Mouse (Mus musculus) G1E-ER4 (cell line): ENCODE results near the gene Usp40. TPM values are rescaled to one million over a fixed set of nuclear protein-coding genes. Genes with fewer than 3 reads are reported as not detected.

Experiments
- GATA1 ChIP-seq: IDR thresholded peaks from one replicate; pipeline ENCODE4 v1.8.0; 2012; ENCODE audit warnings: low read length, inconsistent platforms
- polyA plus RNA-seq: library from polyadenylated mRNA; stranded (reverse); fragments of >175 nt; gene quantifications from 2 replicates; pipeline ENCODE4 v1.2.3, GENCODE M21; 2012

The Usp40 gene
- 1.2 and 2.3 TPM in 2 replicates for polyA plus RNA-seq

DNA sequence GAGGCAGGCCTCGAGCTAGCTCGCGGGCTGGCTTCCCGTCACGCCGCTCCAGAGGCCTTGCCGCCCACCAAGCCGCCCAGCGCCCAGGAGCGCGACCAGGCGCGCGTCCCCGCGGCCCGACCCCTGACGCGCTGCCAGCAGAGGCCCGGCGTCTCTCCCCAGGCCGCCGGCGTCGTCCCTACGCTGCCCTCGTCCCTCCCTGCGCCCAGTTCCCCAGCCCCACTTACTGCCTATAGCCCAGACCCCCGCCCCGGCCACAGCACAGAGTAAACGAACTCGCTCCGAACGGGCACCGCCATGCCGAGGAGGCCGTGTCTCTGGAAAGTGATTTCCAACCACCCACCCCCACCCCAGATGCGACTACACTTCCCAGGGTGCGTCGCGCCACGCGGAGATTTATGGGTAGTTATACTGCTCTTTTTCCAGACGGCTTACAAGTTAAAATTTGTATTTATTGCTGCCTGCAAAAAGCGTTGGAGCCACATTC is at the start of gene Usp40:
Gene Usp40 (minus strand): TSS at position 341 of the 487 bp plus-strand sequence.
- TF ChIP-seq GATA1: no peak

- TF ChIP-seq GATA1: no peak
These were observed 46.7 kb upstream of the Usp40 start, which contains the start of gene Ugt1a10 for GRCm38 (mm10) chr1:88055088-88055487. Ugt1a10 (plus strand) TSS chr1:88055388.

DNA sequence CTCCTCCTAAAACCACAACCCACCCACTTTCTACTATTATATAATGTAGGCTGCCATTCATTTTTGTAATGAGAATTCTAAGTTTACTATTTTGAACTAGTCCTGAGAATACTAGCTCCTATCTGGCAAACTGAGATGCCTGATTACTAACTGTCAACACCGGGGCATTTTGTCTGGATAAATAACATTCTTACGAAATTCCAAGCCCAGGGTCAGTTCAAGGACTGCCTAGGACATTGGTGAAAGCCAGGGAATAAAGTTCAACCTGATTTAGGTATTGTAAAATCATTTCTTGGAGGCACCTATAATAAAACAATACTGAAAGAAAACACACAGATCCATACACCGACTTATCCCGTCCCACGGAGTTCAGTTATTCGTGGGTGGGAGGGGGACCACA is 7.0 kb upstream of the Usp40 start:
- TF ChIP-seq GATA1: no peak

DNA sequence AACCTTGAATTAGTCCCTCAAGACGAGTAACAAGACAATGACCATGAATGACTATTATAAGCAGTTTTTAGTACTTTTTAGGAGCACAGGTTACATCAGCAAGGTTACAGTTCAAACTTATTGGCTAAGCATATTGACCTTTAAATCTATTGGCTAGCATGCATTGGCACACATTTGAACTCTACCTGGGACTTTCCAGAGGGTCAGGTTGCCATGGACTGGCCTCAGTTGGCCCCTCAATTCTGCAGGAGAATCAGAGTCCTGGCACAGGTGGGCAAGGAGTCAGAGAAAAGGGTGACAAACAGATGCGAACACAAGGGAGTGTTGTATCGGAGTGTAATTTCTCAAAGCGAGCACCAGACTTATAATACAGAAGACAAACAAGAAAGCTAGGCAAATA is 6.3 kb upstream of the Usp40 start:
- TF ChIP-seq GATA1: no peak

GRCm38 (mm10) chr1:88014194-88014593 is 5.8 kb upstream of the Usp40 start:
- no peak for TF ChIP-seq GATA1

DNA sequence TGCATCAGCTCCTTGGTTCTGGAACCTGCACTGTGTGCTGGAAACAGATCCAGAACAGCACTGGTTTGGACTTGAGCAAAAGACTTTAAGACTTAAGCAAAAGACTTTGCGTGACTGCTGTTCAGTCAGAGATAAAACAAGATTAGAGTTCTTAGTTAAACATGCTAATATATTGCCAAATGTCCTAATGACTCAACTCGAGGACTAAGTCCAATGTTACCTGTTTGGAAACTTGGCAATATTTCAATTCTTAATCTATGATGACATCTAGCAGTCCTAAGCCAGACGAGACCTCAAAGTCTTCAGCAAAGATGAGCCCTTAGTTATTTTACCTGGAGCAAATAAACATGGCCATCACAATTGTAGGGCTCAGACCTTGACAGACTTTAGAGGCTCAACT is 5.4 kb upstream of the Usp40 start:
- no peak for TF ChIP-seq GATA1

GRCm38 (mm10) chr1:88009521-88009920 is 1.2 kb upstream of the Usp40 start:
- TF ChIP-seq GATA1: no peak

GRCm38 (mm10) chr1:88008735-88009134 is 384 bp upstream of the Usp40 start:
- no peak for TF ChIP-seq GATA1

DNA sequence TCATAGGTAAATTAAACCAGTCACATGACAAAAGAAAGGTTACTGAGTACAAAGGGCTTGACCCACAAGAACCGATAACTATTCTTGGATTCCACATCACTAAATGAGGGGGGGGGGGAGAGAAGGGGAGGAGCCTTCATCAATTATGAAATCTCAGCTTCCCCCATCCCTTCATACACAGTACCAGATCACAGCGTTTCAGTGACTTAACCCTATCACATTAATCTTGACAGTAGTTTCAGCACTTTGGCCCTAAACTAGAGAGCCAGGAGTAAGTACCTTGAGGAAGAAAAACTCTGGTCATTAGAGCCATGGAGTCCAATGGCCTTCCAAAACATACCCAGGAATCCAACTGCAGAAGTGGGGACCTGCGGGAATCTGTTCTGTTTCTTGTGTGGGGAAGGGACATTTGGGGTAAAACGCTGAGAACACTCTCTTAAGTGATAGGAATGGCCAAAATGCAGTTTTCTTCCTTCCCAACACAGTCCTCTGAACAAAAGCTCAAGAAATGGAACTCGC is 600 bp downstream of the Usp40 start:
- no peak for TF ChIP-seq GATA1

DNA sequence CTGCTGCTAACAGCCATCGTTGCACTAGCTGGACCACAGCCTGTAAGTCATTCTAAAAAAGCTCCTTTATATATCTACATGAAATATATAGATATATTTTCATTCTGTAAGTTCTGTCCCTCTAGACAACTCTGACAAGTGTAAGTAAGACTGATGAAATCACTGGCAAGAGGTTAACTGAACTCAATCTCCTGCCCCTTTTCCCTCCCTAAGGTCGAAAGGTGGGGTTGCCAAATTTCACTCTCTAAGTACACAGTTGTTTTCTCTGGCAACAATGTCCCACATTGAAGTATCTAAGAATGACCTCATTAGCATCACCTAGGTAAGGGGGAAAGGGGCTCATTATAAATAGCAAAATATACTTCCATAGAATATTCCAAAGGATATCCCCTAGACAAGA is 15.6 kb downstream of the Usp40 start:
- TF ChIP-seq GATA1: no peak

DNA sequence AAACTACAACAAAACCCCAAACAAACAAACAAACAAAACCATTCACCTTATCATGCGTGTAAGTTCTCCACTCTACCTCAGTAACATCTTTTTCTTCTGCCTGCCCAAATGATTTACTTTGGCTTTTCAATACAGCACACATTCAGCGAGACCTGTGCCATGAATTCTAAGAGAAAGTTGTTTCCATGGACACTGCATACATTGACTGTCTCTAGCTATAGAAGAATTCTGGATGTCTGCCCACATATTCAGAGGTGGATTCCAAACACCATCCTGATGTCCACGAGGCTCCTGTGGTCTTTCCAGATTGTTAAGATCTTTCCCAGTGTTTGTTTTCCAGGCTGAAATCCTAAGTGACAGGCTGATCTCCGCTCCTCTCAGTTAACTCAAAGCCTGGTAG is 26.1 kb downstream of the Usp40 start:
- TF ChIP-seq GATA1: no peak

- TF ChIP-seq GATA1: no peak
These were observed 38.0 kb downstream of the Usp40 start for GRCm38 (mm10) chr1:87970381-87970780.

GRCm38 (mm10) chr1:87961459-87962167 is 46.7 kb downstream of the Usp40 start:
- TF ChIP-seq GATA1: peak; percentile 99

- TF ChIP-seq GATA1: no peak
These were observed 47.6 kb downstream of the Usp40 start for GRCm38 (mm10) chr1:87960752-87961151.

DNA sequence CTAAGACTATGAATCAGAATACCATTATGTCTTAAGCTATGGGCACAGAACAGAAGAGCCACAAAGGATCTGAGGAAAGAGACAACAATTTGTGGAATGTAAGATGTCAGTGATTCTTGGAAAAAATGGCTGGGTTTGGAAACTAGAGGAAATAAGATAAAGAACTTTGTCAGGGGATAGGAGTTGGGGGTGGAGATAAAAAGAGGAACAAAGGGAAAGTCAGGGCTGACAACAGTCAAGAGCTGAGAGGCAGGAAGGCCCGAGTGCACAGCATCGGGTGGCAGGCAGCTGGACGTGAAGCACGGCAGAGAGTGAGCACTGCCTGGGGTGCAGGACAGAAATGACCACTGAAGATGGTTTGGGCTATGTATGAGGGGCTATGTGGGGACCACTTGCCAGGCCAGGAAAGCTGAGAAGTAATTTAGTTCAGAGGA is 48.3 kb downstream of the Usp40 start:
- TF ChIP-seq GATA1: peak; percentile 81

DNA sequence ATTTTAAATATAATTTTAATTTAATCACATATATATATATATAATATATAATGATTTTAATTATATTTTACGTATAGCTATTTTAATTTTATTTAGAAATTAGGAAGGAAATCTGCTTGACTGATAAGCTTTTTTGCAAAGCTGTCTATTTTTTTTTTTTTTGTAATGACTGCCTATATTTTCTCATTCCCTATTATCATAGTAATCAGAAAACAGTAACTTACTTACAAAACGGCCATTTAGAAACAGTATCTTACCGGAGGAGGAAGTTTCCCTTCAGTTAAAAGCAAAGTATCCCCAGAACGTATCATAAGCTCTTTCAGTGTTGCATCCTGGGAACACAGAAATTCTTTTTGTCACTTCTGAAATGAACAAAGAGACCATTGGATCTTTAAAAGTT is 48.8 kb downstream of the Usp40 start:
- no peak for TF ChIP-seq GATA1

- TF ChIP-seq GATA1: no peak
These were observed 49.4 kb downstream of the Usp40 start for GRCm38 (mm10) chr1:87958931-87959330.
